Mouse (Mus musculus): ENCODE results near the gene Actl11. TPM values are rescaled to one million over a fixed set of nuclear protein-coding genes. Genes with fewer than 3 reads are reported as not detected.

The Actl11 gene
- total and polyA plus RNA-seq, 2 experiments from 2014 or later: not detected

GRCm38 (mm10) chr9:107967437-107967836 is 39.2 kb downstream of the Actl11 start:
- TF ChIP-seq CTCF (IDR thresholded peaks at IDR 0.05): no peak
- Histone ChIP-seq H3K9ac (replicated peaks; ENCODE audit: low read length, poor library complexity, severe bottlenecking) (no peak overlapping the region), H3K27ac (ENCODE audit: low read depth, low read length) (no peak overlapping the region), H3K36me3 (ENCODE audit: insufficient read depth, low read length) (peaks cover 6% of the 10 kb centered on the region; the same call in 1 of the 2 replicates), H3K4me2 (ENCODE audit: low read depth, low read length, poor library complexity, severe bottlenecking) (no peak overlapping the region), H3K4me3 (ENCODE audit: low read depth, low read length) (no peak overlapping the region), H3K4me1 (ENCODE audit: insufficient read depth, low read length) (peaks cover under 1% of the 10 kb centered on the region), H3K9me3 (ENCODE audit: low read length) (no peaks in the 10 kb centered on the region), H3K27me3 (ENCODE audit: insufficient read depth, low read length) (no peaks in the 10 kb centered on the region)
- DNase-seq (ENCODE audit: low spot score): no peak
- WGBS: 83% methylated on average over 6 of the region's 6 CpGs
- no peak for ATAC-seq (ENCODE audit: low FRiP score)

DNA sequence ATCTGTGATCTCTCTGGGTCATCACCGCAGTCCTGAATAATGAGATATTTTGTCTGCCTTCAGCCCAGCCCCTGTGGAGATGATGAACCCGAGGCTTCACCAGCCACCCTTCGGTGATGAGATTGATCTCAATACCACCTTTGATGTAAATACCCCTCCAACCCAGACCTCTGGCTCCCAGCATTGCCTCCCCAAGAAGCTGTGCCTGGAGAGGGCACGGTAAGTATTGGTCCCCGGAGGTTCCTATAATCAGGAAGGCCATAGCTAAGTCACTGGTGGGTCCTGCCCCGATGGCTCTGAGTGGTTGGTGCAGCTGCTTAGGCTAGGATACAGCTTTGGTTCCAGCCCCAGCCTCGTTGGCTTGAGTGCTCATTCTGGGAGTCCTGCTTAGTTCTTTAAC is 40.3 kb downstream of the Actl11 start:
- Histone ChIP-seq H3K27ac (ENCODE audit: low read depth, low read length) (no peak overlapping the region), H3K9me3 (ENCODE audit: low read length) (no peaks in the 10 kb centered on the region), H3K4me2 (ENCODE audit: low read depth, low read length, poor library complexity, severe bottlenecking) (no peak overlapping the region), H3K36me3 (ENCODE audit: insufficient read depth, low read length) (peaks cover 6% of the 10 kb centered on the region; the same call in 1 of the 2 replicates), H3K27me3 (ENCODE audit: insufficient read depth, low read length) (no peaks in the 10 kb centered on the region), H3K4me3 (ENCODE audit: low read depth, low read length) (no peak overlapping the region), H3K4me1 (ENCODE audit: insufficient read depth, low read length) (no peaks in the 10 kb centered on the region), H3K9ac (replicated peaks; ENCODE audit: low read length, poor library complexity, severe bottlenecking) (no peak overlapping the region)
- no peak for TF ChIP-seq CTCF (IDR thresholded peaks at IDR 0.05)
- ATAC-seq (ENCODE audit: low FRiP score) (no peak), DNase-seq (ENCODE audit: low spot score) (no peak)
- WGBS: 91% methylated on average over 7 of the region's 7 CpGs

GRCm38 (mm10) chr9:107970311-107970710 is 42.0 kb downstream of the Actl11 start:
- Histone ChIP-seq H3K27me3 (ENCODE audit: insufficient read depth, low read length) (no peaks in the 10 kb centered on the region), H3K4me3 (ENCODE audit: low read depth, low read length) (no peak overlapping the region), H3K4me1 (ENCODE audit: insufficient read depth, low read length) (no peaks in the 10 kb centered on the region), H3K4me2 (ENCODE audit: low read depth, low read length, poor library complexity, severe bottlenecking) (no peak overlapping the region), H3K36me3 (ENCODE audit: insufficient read depth, low read length) (peaks cover 6% of the 10 kb centered on the region; the same call in 1 of the 2 replicates), H3K27ac (ENCODE audit: low read depth, low read length) (no peak overlapping the region), H3K9ac (replicated peaks; ENCODE audit: low read length, poor library complexity, severe bottlenecking) (no peak overlapping the region), H3K9me3 (ENCODE audit: low read length) (no peaks in the 10 kb centered on the region)
- DNase-seq (ENCODE audit: low spot score) (no peak), ATAC-seq (ENCODE audit: low FRiP score) (no peak)
- WGBS: 80% methylated on average over 5 of the region's 5 CpGs
- TF ChIP-seq CTCF (IDR thresholded peaks at IDR 0.05): no peak

DNA sequence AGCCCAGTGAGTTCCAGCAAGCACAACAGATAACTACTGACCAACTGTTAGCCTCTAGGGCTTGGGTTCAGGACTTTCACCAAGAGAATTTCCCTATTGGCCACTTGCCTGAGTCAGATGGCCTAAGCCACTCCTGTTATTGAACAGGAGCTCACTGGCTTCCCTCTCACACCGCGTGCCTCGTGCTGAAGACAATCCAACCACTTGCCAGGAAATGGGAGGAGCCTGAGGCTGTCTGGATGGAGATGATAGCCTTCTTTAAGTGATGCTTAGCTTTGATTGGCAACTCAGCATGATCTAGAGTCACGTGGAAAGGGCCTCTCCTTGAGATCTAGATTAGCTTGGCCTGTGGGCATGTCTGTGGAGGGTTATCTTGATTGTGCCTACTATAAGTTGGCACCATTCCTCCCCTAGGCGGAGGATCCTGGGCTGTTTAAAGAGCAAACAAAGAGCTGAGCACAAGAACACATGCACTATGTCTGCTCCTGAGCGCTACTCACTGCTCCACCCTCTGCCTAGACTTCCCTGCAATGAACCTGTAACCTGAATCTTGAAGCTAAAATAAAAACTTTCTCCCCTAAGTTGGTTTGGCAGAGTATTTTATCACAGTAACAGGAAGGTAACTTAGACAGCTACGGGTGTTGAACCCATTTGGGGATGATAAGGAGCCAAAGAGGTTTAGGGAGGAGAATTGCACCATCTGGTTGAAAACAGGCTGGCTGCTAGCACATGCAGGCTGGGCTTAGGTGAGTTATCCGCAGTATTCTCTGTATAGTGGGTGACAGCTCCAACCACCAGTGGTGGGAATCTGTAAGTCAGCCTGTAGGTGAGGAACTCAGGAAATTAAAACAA is 43.6 kb downstream of the Actl11 start:
- DNase-seq (ENCODE audit: low spot score) (no peak), ATAC-seq (ENCODE audit: low FRiP score) (no peak)
- peaks cover 6% of the 10 kb centered on the region; the same call in 1 of the 2 replicates for H3K36me3 ChIP-seq (ENCODE audit: insufficient read depth, low read length)
- no peak overlapping the region for H3K4me3 ChIP-seq (ENCODE audit: low read depth, low read length)
- H3K4me2 ChIP-seq (ENCODE audit: low read depth, low read length, poor library complexity, severe bottlenecking): no peak overlapping the region
- no peaks in the 10 kb centered on the region for H3K27me3 ChIP-seq (ENCODE audit: insufficient read depth, low read length)
- TF ChIP-seq CTCF (IDR thresholded peaks at IDR 0.05): no peak
- no peak overlapping the region for H3K27ac ChIP-seq (ENCODE audit: low read depth, low read length)
- 87% methylated on average over 8 of the region's 8 CpGs for WGBS
- no peak overlapping the region for H3K9ac ChIP-seq (replicated peaks; ENCODE audit: low read length, poor library complexity, severe bottlenecking)
- H3K4me1 ChIP-seq (ENCODE audit: insufficient read depth, low read length): no peaks in the 10 kb centered on the region
- no peaks in the 10 kb centered on the region for H3K9me3 ChIP-seq (ENCODE audit: low read length)

DNA sequence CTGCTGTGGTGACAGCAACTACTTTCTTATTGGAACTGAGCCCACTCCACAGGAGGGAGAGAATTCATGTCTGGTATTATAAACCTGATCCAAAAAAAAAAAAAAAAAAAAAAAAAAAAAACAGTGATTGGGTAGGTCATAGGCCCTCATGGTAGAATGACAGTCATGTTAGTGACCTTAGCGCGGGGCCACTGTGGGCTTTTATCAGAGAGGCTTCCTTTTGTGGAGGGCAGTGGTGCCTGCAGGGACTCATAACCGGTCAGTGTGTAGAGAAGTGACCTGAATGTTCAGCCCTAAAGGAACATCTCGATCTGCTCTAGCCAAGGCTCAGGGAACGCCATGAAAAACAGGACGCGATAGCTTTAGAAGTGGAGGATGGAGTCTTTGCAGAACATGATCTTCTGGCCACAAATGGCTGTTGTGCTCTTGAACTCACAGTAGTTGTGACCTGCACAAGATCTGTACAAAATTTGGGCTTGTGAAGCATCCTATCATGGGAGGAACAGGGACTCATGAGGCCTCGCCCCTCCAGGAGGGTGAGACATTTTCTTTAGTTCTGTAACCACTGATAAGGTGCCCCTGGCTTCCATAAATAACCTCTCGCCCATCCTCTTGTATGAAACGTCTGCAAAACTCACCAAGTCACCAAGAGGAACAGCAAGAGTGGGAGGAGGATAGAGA is 46.4 kb downstream of the Actl11 start:
- Histone ChIP-seq H3K36me3 (ENCODE audit: insufficient read depth, low read length) (peaks cover 6% of the 10 kb centered on the region; the same call in 1 of the 2 replicates), H3K9me3 (ENCODE audit: low read length) (no peaks in the 10 kb centered on the region), H3K27me3 (ENCODE audit: insufficient read depth, low read length) (no peaks in the 10 kb centered on the region), H3K27ac (ENCODE audit: low read depth, low read length) (no peak overlapping the region), H3K9ac (replicated peaks; ENCODE audit: low read length, poor library complexity, severe bottlenecking) (no peak overlapping the region), H3K4me2 (ENCODE audit: low read depth, low read length, poor library complexity, severe bottlenecking) (no peak overlapping the region), H3K4me3 (ENCODE audit: low read depth, low read length) (no peak overlapping the region), H3K4me1 (ENCODE audit: insufficient read depth, low read length) (no peaks in the 10 kb centered on the region)
- DNase-seq (ENCODE audit: low spot score): no peak
- WGBS: 85% methylated on average over 10 of the region's 10 CpGs
- TF ChIP-seq CTCF (IDR thresholded peaks at IDR 0.05): no peak
- ATAC-seq (ENCODE audit: low FRiP score): no peak
